Mouse (Mus musculus) gastrocnemius, postnatal 10 days (tissue): ENCODE data around the gene Olfr837. TPM values are rescaled to one million over a fixed set of nuclear protein-coding genes. Genes with fewer than 3 reads are reported as not detected.
"Not testable (repeated sequence)": the region's sequence is repeated elsewhere in the genome, so short reads cannot be mapped to it uniquely, and the experiment has no call there.

Experiments used
- DNase-seq: peaks from one replicate; pipeline ENCODE4 v3.0.0; 2021; ENCODE audit warnings: mixed read lengths
- long read RNA-seq, 2 experiments: library from polyadenylated mRNA; stranded (forward); transcript quantifications; one replicate each; pipeline ENCODE4 v2.0.0; 2021
- total RNA-seq, 2 experiments: library from RNA; stranded (reverse); gene quantifications; 2 replicates each; pipeline ENCODE4 v1.2.3; 2021

Gene Olfr837
- not detected for total RNA-seq
- long read RNA-seq, experiment 1, result 0 reads
- long read RNA-seq, experiment 2, result 0 reads

- no peak for DNase-seq
Observed at GRCm38 (mm10) chr9:19136017-19136416, at the start of gene Olfr837. Olfr837 (plus strand) TSS chr9:19136317.

GRCm38 (mm10) chr9:19092889-19093753 is 43.0 kb upstream of the Olfr837 start:
- not testable (repeated sequence) for DNase-seq

GRCm38 (mm10) chr9:19097286-19097685 is 38.8 kb upstream of the Olfr837 start:
- DNase-seq, result no peak

GRCm38 (mm10) chr9:19120082-19120481 is 16.0 kb upstream of the Olfr837 start, which contains the start of gene Olfr836:
Olfr836 (plus strand) TSS chr9:19120382.
- no peak for DNase-seq

- no peak for DNase-seq
Observed at GRCm38 (mm10) chr9:19177212-19177611, 41.1 kb downstream of the Olfr837 start, which contains the start of gene Olfr839-ps1. Olfr839-ps1 (minus strand) TSS chr9:19177312.

Other genes with a start within 250 kb of the Olfr837 start
- gene Olfr832, start 199.2 kb upstream of the Olfr837 start, total RNA-seq, result not detected
- not detected for gene Olfr834, start 148.3 kb upstream of the Olfr837 start, total RNA-seq
- gene Olfr835, start 103.6 kb upstream of the Olfr837 start, total RNA-seq, result not detected
- gene Olfr836, start 15.9 kb upstream of the Olfr837 start, total RNA-seq, result not detected
- gene Olfr839-ps1, start 41.0 kb downstream of the Olfr837 start, total RNA-seq, result under 1 TPM in 1 of 2 experiments, not detected in 1; 0.05 TPM
- gene Olfr843, start 115.7 kb downstream of the Olfr837 start, total RNA-seq, result not detected
- not detected for gene Olfr844, start 180.0 kb downstream of the Olfr837 start, total RNA-seq
- not detected for gene Olfr845, start 200.1 kb downstream of the Olfr837 start, total RNA-seq
- not detected for gene Olfr846, start 227.7 kb downstream of the Olfr837 start, total RNA-seq
- gene Olfr847, start 242.4 kb downstream of the Olfr837 start, total RNA-seq, result not detected